Mouse (Mus musculus): Measurements from ENCODE around the gene Coq7. TPM values are rescaled to one million over a fixed set of nuclear protein-coding genes. Genes with fewer than 3 reads are reported as not detected.

Gene Coq7
- 71.6 and 78.6 TPM in 2 replicates for polyA plus RNA-seq (2015; fragmentation: Nextera tagmentation; extraction: Ambion mirVana)

DNA sequence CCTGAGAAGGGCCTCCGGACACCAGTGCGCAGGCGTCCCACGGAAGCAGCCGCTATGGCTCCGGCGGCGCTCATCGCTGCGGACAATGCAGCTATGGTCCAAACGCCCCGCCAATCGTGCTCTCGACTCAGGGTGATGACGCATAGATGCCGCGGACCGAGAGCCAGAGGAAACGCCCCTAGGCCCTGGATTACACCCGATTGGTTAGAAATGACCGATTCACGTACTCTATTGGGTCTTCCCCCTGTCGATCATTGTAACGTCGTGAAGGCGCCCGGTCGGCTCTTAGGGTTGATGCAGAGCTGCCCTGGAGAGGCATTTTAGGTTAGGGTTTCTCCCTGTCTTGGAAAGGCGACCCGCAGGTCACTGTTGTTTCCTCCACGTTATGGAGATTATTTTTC lies at the start of gene Coq7:
TSS of gene Coq7 (minus strand) at position 179 of the 401 bp plus-strand sequence.
- Histone ChIP-seq H3K4me1 (no peaks in the 10 kb centered on the region), H3K4me3 (peak within 1 kb of the TSS; percentile 88), H3K9ac (peak within 1 kb of the TSS; percentile 65), H3K36me3 (0 out of 2 replicates have a peak, but pooled peaks cover 4% of the 10 kb centered on the region), H3K27ac (peak within 1 kb of the TSS; percentile 97), H3K4me2 (peak within 1 kb of the TSS; percentile 64), H3K27me3 (no peaks in the 10 kb centered on the region), H3K9me3 (no peaks in the 10 kb centered on the region)
- peak; percentile 99 for ATAC-seq (ENCODE audit: insufficient number of reproducible peaks, low FRiP score, low TSS enrichment, low read depth)
- under 1% methylated on average over 31 of the region's 31 CpGs for WGBS

GRCm38 (mm10) chr7:118579938-118580337 lies 46.8 kb upstream of the Coq7 start:
- H3K27me3 ChIP-seq = no peaks in the 10 kb centered on the region

DNA sequence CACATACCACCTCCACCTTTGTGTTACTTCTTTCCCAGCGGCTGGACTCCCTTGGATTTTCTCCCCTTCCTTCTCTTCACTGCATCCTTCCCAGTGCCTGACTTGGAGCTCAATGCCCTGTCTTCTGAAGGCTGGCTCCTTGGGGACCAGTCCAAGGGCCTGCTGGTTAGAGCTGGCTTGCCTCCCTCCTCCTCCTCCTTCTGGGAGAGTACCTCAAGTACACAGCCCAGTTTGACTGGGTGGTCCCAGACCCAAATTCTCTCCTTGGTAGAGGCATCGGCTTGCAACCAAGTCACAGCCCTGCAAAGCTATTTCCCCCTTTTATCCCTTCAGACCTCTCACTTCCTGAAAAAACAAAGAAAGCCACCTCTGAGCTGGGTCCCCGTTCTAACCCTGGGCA lies 45.1 kb upstream of the Coq7 start:
- Histone ChIP-seq H3K36me3 (no peaks in the 10 kb centered on the region), H3K4me1 (peaks cover 7% of the 10 kb centered on the region), H3K27me3 (no peaks in the 10 kb centered on the region), H3K9me3 (no peaks in the 10 kb centered on the region), H3K4me2 (no peak overlapping the region), H3K9ac (no peak overlapping the region), H3K27ac (no peak overlapping the region), H3K4me3 (no peak overlapping the region)
- ATAC-seq (ENCODE audit: insufficient number of reproducible peaks, low FRiP score, low TSS enrichment, low read depth) = no peak
- WGBS = 65% methylated on average over 3 of the region's 3 CpGs

More at GRCm38 (mm10) chr7:118579938-118580337, 46.8 kb upstream of the Coq7 start:
- ATAC-seq (ENCODE audit: insufficient number of reproducible peaks, low FRiP score, low TSS enrichment, low read depth) = no peak
- no peak overlapping the region for H3K9ac ChIP-seq
- 54% methylated on average over 2 of the region's 2 CpGs for WGBS
- no peaks in the 10 kb centered on the region for H3K9me3 ChIP-seq
- no peak overlapping the region for H3K27ac ChIP-seq
- H3K36me3 ChIP-seq = no peaks in the 10 kb centered on the region
- peaks cover 19% of the 10 kb centered on the region for H3K4me1 ChIP-seq
- no peak overlapping the region for H3K4me3 ChIP-seq
- no peak overlapping the region for H3K4me2 ChIP-seq

DNA sequence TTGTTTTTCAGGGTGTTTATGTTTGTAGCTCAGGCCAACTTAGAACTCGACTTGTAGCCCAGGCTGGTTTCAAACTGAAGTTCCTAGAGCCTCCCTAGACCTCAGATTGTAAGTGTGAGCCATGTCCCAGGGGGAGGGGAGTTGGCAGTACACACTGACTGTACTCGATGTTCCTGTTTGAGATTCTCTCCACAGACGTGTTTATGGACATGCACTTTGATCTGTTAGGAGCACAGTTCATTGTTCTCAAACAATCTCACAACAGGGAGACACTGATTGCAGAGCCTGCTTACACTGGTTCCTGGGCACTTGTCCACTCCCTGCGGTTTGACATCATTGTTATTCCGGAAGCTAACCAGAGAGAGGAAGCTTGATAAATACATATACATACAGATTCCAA lies 38.9 kb upstream of the Coq7 start:
- no peaks in the 10 kb centered on the region for H3K9me3 ChIP-seq
- 65% methylated on average over 5 of the region's 5 CpGs for WGBS
- H3K36me3 ChIP-seq = no peaks in the 10 kb centered on the region
- no peak overlapping the region for H3K4me3 ChIP-seq
- H3K27ac ChIP-seq = no peak overlapping the region
- H3K4me1 ChIP-seq = no peaks in the 10 kb centered on the region
- no peak overlapping the region for H3K4me2 ChIP-seq
- no peak for ATAC-seq (ENCODE audit: insufficient number of reproducible peaks, low FRiP score, low TSS enrichment, low read depth)
- no peak overlapping the region for H3K9ac ChIP-seq
- H3K27me3 ChIP-seq = no peaks in the 10 kb centered on the region

- WGBS = 65% methylated on average over 5 of the region's 5 CpGs
- no peak overlapping the region for H3K4me2 ChIP-seq
- no peak overlapping the region for H3K4me3 ChIP-seq
- no peaks in the 10 kb centered on the region for H3K36me3 ChIP-seq
- H3K27ac ChIP-seq = no peak overlapping the region
- no peaks in the 10 kb centered on the region for H3K27me3 ChIP-seq
- no peak for ATAC-seq (ENCODE audit: insufficient number of reproducible peaks, low FRiP score, low TSS enrichment, low read depth)
- no peaks in the 10 kb centered on the region for H3K4me1 ChIP-seq
- no peak overlapping the region for H3K9ac ChIP-seq
- H3K9me3 ChIP-seq = no peaks in the 10 kb centered on the region
These were observed 38.2 kb upstream of the Coq7 start for GRCm38 (mm10) chr7:118571350-118571749.

DNA sequence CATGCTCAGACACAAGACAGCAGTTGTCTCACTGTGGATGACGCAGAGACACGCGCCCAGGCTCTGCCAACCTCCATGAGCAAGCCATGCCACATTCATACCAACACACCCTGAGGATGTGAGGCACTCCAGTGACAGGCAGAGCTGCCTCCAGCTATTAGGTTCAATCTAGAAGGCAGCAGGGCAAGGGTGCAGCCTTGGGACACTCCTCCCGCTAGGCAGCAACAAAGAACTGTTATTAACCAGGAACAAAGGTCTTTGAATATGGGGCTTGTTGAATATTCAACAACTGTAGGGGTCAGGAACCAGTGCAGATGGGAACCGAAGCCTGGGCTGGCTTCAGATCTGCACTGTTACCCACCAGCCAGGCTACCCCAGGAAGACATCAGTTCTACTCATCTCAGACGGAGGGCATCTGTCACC lies 36.0 kb upstream of the Coq7 start:
- no peak for ATAC-seq (ENCODE audit: insufficient number of reproducible peaks, low FRiP score, low TSS enrichment, low read depth)
- Histone ChIP-seq H3K27ac (no peak overlapping the region), H3K9me3 (no peaks in the 10 kb centered on the region), H3K4me2 (no peak overlapping the region), H3K27me3 (no peaks in the 10 kb centered on the region), H3K4me3 (no peak overlapping the region), H3K4me1 (no peaks in the 10 kb centered on the region), H3K36me3 (peaks cover 7% of the 10 kb centered on the region; the same call in 1 of the 2 replicates), H3K9ac (no peak overlapping the region)
- 79% methylated on average over 6 of the region's 6 CpGs for WGBS

- Histone ChIP-seq H3K36me3 (peaks cover 6% of the 10 kb centered on the region), H3K27ac (no peak overlapping the region), H3K4me2 (no peak overlapping the region), H3K9me3 (no peaks in the 10 kb centered on the region), H3K9ac (no peak overlapping the region), H3K4me1 (no peaks in the 10 kb centered on the region), H3K4me3 (no peak overlapping the region), H3K27me3 (no peaks in the 10 kb centered on the region)
- 43% methylated on average over 2 of the region's 2 CpGs for WGBS
- peak; percentile 71 for ATAC-seq (ENCODE audit: insufficient number of reproducible peaks, low FRiP score, low TSS enrichment, low read depth)
These were observed 21.1 kb upstream of the Coq7 start for GRCm38 (mm10) chr7:118554290-118554689.

GRCm38 (mm10) chr7:118553881-118554280 lies 20.7 kb upstream of the Coq7 start:
- H3K4me1 ChIP-seq = no peaks in the 10 kb centered on the region
- no peak for ATAC-seq (ENCODE audit: insufficient number of reproducible peaks, low FRiP score, low TSS enrichment, low read depth)
- 55% methylated on average over 4 of the region's 4 CpGs for WGBS
- no peak overlapping the region for H3K27ac ChIP-seq
- H3K4me3 ChIP-seq = no peak overlapping the region
- no peak overlapping the region for H3K9ac ChIP-seq
- no peak overlapping the region for H3K4me2 ChIP-seq
- no peaks in the 10 kb centered on the region for H3K9me3 ChIP-seq
- no peaks in the 10 kb centered on the region for H3K27me3 ChIP-seq
- H3K36me3 ChIP-seq = peaks cover 6% of the 10 kb centered on the region

DNA sequence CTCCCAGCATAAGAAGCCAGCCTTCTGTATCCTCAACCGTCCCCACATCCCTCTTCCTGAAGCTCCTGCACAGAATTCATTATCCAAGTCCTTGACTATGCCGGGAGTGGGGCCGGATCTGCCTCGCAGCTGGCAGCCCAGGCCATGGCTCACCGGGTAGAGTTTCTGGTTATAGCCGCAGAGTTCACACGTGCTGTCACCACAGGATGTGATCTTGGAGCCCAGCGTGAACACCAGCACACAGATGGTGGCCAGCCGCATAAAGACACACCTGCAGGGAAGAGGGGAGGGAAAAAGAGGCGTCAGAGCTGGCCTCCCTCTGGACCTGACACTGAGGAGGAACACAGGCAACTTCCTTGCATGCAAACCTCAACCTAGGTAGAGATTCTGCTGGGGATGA lies 14.3 kb upstream of the Coq7 start:
- peaks cover 11% of the 10 kb centered on the region for H3K36me3 ChIP-seq
- no peaks in the 10 kb centered on the region for H3K9me3 ChIP-seq
- no peak for ATAC-seq (ENCODE audit: insufficient number of reproducible peaks, low FRiP score, low TSS enrichment, low read depth)
- no peaks in the 10 kb centered on the region for H3K27me3 ChIP-seq
- no peak overlapping the region for H3K9ac ChIP-seq
- no peak overlapping the region for H3K27ac ChIP-seq
- WGBS = 50% methylated on average over 10 of the region's 10 CpGs
- H3K4me2 ChIP-seq = no peak overlapping the region
- H3K4me1 ChIP-seq = no peaks in the 10 kb centered on the region
- no peak overlapping the region for H3K4me3 ChIP-seq

GRCm38 (mm10) chr7:118544128-118544527 lies 11.0 kb upstream of the Coq7 start:
- ATAC-seq (ENCODE audit: insufficient number of reproducible peaks, low FRiP score, low TSS enrichment, low read depth) = no peak
- Histone ChIP-seq H3K9me3 (no peaks in the 10 kb centered on the region), H3K4me1 (no peaks in the 10 kb centered on the region), H3K4me3 (no peak overlapping the region), H3K36me3 (0 out of 2 replicates have a peak, but pooled peaks cover 5% of the 10 kb centered on the region), H3K9ac (no peak overlapping the region), H3K27ac (no peak overlapping the region), H3K4me2 (no peak overlapping the region), H3K27me3 (no peaks in the 10 kb centered on the region)
- 79% methylated on average over 4 of the region's 4 CpGs for WGBS

GRCm38 (mm10) chr7:118535076-118535475 lies 1.9 kb upstream of the Coq7 start:
- Histone ChIP-seq H3K4me1 (no peaks in the 10 kb centered on the region), H3K27me3 (no peaks in the 10 kb centered on the region), H3K4me3 (no peak overlapping the region), H3K4me2 (no peak overlapping the region), H3K36me3 (no peaks in the 10 kb centered on the region), H3K27ac (no peak overlapping the region), H3K9me3 (no peaks in the 10 kb centered on the region), H3K9ac (no peak overlapping the region)
- 82% methylated on average over 4 of the region's 4 CpGs for WGBS
- no peak for ATAC-seq (ENCODE audit: insufficient number of reproducible peaks, low FRiP score, low TSS enrichment, low read depth)

GRCm38 (mm10) chr7:118534326-118534725 lies 1.2 kb upstream of the Coq7 start:
- Histone ChIP-seq H3K27ac (no peak overlapping the region), H3K36me3 (no peaks in the 10 kb centered on the region), H3K4me3 (no peak overlapping the region), H3K4me2 (no peak overlapping the region), H3K27me3 (no peaks in the 10 kb centered on the region), H3K4me1 (no peaks in the 10 kb centered on the region), H3K9me3 (no peaks in the 10 kb centered on the region), H3K9ac (no peak overlapping the region)
- WGBS = 73% methylated on average over 3 of the region's 3 CpGs
- no peak for ATAC-seq (ENCODE audit: insufficient number of reproducible peaks, low FRiP score, low TSS enrichment, low read depth)

All from limb, embryonic 15.5 days (tissue).